Mouse (Mus musculus): Measurements from ENCODE around the gene Usp45.
"Not testable (repeated sequence)": the region's sequence is repeated elsewhere in the genome, so short reads cannot be mapped to it uniquely, and the experiment has no call there.

Usp45 gene

DNA sequence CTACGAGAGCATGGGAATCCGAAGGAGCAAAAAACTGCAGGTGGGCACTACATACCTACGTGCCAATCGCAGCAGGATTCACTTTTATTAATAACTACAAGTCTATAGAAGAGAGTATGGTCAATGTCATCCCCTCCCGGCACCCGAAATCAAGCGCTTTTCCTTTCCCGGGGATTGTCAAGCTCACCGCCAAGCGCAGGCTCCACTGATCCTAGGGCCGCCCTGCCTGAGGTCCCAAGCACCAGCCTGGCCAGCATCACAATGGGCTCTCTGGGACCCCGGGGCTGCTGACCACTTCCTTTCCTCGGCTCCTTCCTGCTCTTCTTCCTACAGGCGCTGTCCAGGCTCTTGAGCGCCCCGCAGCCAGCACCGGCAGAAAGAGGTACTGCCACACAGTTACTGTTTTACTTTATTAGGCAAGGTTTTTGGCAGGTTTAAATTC, at the start of gene Usp45, which contains the start of gene Tstd3:
Gene Usp45, plus strand, starts transcription at position 294 of the 442 bp plus-strand sequence.
Gene Tstd3, minus strand, starts transcription at position 350 of the 442 bp plus-strand sequence.
- peak; percentile 85 to 90 for DNase-seq

DNA sequence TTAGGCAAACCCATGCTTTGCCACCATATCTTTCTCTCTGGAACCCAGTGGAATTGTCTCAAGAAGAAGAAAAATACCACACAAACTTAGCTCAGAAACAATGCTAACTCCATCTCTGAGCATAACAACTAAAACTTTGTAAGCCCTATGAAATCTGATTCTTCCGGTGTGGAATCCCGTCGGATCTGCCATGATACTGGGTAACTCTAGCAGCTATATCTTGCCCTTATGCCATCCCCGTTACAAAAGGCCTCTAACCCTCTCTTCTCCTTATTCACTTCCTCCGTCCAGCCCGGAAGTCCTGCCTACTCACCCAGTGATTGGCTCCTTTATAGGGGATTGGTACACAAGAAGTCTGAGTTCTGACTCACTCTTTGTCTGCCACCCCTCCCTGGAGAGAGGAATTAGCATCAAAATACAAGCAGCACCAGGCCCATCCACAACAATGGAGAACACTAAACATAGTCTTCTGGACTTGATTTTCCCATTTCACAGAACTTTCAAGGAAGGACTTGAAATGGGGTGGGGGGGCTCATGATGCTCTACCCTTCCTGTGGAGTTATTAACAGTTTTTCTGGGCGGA, 44.1 kb upstream of the Usp45 start:
- DNase-seq: no peak

DNA sequence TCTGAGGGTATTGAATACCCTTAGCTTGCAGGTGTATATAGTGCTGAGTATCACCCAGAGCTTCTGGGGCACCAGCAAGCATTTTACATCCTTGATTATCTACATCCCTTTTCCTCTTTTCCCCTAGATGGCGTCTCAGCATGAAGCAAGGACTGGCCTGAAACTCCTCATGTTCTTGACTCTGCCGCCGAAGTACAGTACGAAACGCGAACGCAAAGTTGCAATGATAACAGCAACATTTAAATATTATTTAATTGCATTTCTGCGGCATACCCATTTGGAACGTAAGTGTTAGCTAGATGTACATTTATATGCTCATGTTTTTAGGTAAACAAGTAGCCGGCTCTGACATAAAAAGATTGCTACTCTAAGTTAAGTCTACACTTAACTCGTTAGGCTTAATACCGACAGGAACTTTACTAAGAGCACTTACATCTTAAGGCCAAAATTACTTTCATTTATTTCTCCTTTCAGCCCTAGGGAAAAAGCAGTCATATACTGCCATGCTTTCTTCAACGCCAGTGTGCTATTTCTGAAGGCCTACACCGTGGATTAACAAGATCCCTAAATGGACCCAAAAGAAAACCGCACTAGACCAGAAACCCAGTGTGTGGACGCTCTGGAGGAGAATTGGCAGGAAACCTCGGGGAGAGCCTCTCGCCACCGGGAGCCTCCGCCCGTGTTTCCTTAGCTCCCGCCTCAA, 39.9 kb upstream of the Usp45 start:
- DNase-seq: peak; percentile 42 to 69

- peak; percentile 93 to 94 for DNase-seq
Observed at GRCm38 (mm10) chr4:21727615-21728165, 39.3 kb upstream of the Usp45 start, which contains the start of gene Ccnc. Gene Ccnc (plus strand): TSS chr4:21727701.

DNA sequence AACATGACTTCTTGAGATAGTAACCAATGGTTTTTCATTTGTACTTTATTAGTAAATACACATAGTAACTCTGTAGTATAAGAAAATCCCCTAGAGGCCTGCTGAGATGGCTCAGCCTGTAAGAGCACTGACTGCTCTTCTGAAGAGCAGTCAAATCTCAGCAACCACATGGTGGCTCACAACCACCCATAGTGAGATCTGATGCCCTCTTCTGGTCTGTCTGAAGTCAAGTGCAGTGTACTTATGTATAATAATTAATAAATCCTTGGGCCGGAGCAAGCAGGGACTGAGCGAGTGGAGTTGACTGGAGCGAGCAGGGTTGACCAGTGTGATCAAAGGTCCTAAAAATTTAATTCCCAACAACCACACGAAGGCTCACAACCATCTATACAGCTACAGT, 27.8 kb upstream of the Usp45 start:
- DNase-seq: peak; percentile 34 to 42

GRCm38 (mm10) chr4:21744142-21744541, 22.8 kb upstream of the Usp45 start:
- not testable (repeated sequence) for DNase-seq

- DNase-seq: no peak
Observed at GRCm38 (mm10) chr4:21745723-21746122, 21.2 kb upstream of the Usp45 start.

DNA sequence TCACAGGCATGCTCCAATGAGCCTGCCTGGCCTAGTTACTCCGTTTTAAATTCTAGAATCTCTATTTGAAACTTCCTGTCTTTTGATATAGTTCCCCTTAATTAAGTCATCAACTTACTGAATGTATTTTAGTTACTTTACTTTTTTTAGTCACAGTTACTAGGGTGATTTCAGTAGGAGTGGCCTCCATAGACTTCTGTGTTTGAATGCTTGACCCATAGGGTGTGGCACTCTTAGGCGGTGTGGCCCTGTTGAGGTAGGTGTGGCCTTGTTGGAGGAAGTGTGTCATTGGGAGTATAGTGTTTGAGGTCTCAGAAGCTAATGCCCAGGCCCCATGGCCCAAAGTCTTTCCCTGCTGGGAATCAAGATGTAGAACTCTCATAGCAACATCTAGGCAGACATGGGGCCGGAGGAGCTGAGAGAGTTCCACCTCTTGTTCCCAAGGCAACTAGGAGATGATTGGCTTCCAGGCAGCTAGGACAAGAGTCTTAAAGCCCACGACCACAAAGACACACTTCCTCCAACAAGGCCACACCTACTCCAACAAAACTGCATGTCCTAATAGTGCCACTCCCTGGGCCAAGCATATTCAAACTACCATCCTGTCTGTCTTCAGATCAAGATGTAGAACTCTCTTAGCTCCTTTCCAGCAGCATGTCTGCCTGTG, 11.7 kb upstream of the Usp45 start:
- no peak for DNase-seq

DNA sequence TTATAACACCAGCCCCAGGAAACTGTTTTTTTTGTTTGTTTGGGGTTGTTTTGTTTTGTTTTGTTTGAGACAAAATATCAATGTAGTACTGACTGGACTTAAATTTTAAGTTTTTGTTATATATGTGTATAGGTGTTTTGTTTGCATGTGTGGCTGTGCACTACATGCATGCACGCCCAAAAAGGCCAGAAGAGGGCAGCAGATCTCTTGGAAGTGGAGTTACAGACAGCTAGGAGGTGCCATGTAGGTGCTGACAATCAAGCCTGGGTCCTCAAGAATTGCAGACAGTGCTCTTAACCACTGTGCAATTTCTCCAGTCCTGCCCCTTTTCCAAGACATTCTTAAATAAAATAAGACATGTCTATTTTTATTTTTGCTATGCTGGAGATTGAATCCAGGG, 8.1 kb upstream of the Usp45 start:
- DNase-seq: peak in 1 of 2 experiments; percentile 18

DNA sequence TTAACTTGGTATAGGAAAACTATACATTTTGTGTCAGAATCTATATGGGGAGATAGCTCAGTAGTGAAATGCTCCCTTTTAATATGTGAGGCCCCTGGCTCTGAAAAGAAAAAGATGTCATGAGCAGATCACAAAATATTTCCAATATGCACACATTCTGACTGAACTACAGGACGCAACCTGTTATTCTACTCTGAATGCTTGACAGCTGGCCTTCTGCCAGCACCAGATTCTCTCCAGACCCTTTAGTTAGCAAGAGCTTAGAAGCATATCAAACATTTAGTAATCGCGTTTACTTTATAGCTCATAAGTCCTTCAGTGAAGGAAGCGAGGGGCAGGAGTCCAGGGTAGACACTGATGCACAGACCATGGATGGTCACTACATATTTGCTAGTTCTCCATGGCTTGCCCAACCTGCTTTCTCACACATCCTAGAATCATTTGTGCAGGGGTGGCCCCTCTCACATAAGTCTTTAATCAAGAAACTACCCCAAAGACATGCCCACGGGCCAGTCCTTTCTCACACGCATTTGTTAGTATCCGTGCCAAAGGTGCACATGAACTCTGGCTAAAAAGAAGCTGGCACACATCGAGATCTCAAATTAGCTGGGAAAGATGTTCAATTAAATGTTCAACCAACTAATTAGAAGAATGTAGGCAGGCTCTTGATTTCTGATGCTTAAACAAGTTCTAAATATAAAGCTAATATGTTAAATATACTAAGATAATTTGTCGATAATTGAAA, 5.4 kb upstream of the Usp45 start:
- no peak for DNase-seq

DNA sequence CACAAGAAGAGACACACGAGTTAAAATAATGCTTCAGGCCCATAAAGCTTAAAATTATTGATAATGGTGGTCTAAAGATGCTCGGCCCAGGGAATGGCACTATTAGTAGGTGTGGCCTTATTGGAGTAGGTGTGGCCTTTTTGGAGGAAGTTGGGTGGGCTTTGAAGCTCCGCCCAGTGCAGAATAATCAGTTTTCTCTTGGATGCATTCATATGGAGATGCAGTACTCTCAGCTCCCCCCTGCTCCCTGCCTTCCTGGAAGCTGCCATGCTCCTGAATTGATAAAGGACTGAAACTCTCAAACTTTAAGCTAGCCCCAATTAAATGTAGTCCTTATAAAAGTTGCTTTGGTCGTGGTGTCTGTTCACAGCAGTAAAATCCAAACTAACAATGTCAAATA, 3.1 kb upstream of the Usp45 start:
- DNase-seq: no peak

DNA sequence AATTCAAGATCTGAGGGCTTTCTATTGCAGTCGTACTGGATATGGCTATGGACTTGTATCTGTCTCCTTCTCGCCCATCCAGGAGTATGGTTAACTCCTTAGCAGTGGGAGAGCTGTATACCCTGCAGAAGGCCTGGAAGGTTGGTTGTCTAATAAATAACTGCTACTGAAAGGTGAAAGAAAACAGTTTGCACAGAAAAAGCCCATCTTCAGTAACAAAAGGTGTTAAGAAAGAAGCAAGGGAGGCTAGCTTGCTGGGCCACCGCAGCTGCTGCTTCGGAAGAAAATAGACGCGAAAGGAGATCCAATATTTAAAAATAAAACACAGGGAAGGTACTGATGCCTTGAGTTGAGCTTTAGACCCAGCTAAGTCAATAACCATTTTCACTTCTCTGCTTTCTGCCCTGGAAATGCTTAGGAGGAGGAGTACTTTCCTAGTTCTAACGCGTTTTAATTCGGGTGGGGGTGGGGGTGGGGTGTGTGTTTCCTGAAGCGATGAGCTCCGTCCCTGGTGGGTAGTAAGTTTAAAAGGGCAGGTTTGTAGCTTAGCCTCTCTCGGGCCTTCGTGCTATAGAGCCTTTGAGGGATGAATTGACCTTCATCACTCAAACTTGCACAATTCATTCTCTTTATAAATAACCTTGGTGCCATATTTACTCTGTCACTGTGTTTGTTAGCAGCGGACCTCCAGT, 639 bp upstream of the Usp45 start:
- DNase-seq: peak in 1 of 2 experiments; percentile 6

DNA sequence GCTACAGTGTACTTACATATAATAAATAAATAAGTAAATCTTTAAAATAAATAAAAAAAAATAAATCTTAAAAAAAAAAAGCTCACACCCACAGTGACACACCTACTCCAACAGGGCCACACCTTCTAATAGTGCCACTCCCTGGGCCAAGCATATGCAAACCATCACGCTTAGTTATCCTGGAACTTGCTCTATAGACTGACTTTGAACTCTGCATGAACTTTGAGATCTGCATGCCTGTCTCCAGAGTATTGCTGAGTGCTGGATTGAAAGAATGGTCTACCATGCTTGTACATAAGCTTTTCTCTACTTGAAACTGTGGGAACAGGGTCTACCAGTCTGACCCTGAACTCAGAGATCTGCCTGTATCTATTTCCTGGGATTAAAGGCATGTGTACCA, 4.1 kb downstream of the Usp45 start:
- DNase-seq: no peak

- no peak for DNase-seq
Observed at GRCm38 (mm10) chr4:21772306-21772705, 5.3 kb downstream of the Usp45 start.

- peak; percentile 91 to 96 for DNase-seq
Observed at GRCm38 (mm10) chr4:21776091-21776945, 9.4 kb downstream of the Usp45 start.

- DNase-seq: no peak
Observed at GRCm38 (mm10) chr4:21776946-21777265, 9.9 kb downstream of the Usp45 start.

- peak; percentile 55 to 65 for DNase-seq
Observed at GRCm38 (mm10) chr4:21780816-21781726, 14.1 kb downstream of the Usp45 start.

- no peak for DNase-seq
Observed at GRCm38 (mm10) chr4:21786268-21786667, 19.3 kb downstream of the Usp45 start.

- no peak for DNase-seq
Observed at GRCm38 (mm10) chr4:21788903-21789302, 21.9 kb downstream of the Usp45 start.

- no peak for DNase-seq
Observed at GRCm38 (mm10) chr4:21789836-21790235, 22.9 kb downstream of the Usp45 start.
